Mouse (Mus musculus): Measurements from ENCODE around the gene Srgap2. TPM values are rescaled to one million over a fixed set of nuclear protein-coding genes. Genes with fewer than 3 reads are reported as not detected.
A peak's percentile ranks its signal among the peaks of the same experiment; 100 is the strongest.

The Srgap2 gene
- polyA plus RNA-seq, 1 experiment from 2014 or later = 14.6 TPM

- WGBS = 69% methylated on average over 5 of the region's 5 CpGs
- H3K4me3 ChIP-seq (ENCODE audit: low read depth, low read length) = no peak overlapping the region
- ATAC-seq (replicated peaks; ENCODE audit: insufficient number of reproducible peaks, low FRiP score, low TSS enrichment, low read depth) (no peak), DNase-seq (ENCODE audit: low spot score) (no peak)
- no peaks in the 10 kb centered on the region for H3K27me3 ChIP-seq (ENCODE audit: control insufficient read depth, insufficient read depth, low read length)
- H3K9me3 ChIP-seq (replicated peaks; ENCODE audit: control insufficient read depth, low read length) = no peaks in the 10 kb centered on the region
- no peaks in the 10 kb centered on the region for H3K4me1 ChIP-seq (ENCODE audit: control insufficient read depth, insufficient read depth, low read length)
- no peak overlapping the region for H3K4me2 ChIP-seq (ENCODE audit: low read depth, low read length)
- no peak overlapping the region for H3K9ac ChIP-seq (replicated peaks; ENCODE audit: low read length)
- H3K36me3 ChIP-seq (replicated peaks; ENCODE audit: control insufficient read depth, insufficient read depth, low read depth, low read length) = no peaks in the 10 kb centered on the region
- H3K27ac ChIP-seq (replicated peaks; ENCODE audit: low read depth, low read length) = no peak overlapping the region
Measured at GRCm38 (mm10) chr1:131417059-131417750, 109.9 kb downstream of the Srgap2 start.

- Histone ChIP-seq H3K27ac (replicated peaks; ENCODE audit: low read depth, low read length) (no peak overlapping the region), H3K4me1 (ENCODE audit: control insufficient read depth, insufficient read depth, low read length) (no peaks in the 10 kb centered on the region), H3K36me3 (replicated peaks; ENCODE audit: control insufficient read depth, insufficient read depth, low read depth, low read length) (no peaks in the 10 kb centered on the region), H3K27me3 (ENCODE audit: control insufficient read depth, insufficient read depth, low read length) (no peaks in the 10 kb centered on the region), H3K4me2 (ENCODE audit: low read depth, low read length) (no peak overlapping the region), H3K9ac (replicated peaks; ENCODE audit: low read length) (no peak overlapping the region), H3K4me3 (ENCODE audit: low read depth, low read length) (no peak overlapping the region), H3K9me3 (replicated peaks; ENCODE audit: control insufficient read depth, low read length) (no peaks in the 10 kb centered on the region)
- ATAC-seq (replicated peaks; ENCODE audit: insufficient number of reproducible peaks, low FRiP score, low TSS enrichment, low read depth) (no peak), DNase-seq (ENCODE audit: low spot score) (no peak)
- WGBS = 68% methylated on average over 3 of the region's 3 CpGs
Measured at GRCm38 (mm10) chr1:131403567-131403966, 123.6 kb downstream of the Srgap2 start.

- DNase-seq (ENCODE audit: low spot score) = no peak
- Histone ChIP-seq H3K9ac (replicated peaks; ENCODE audit: low read length) (no peak overlapping the region), H3K4me3 (ENCODE audit: low read depth, low read length) (no peak overlapping the region), H3K36me3 (replicated peaks; ENCODE audit: control insufficient read depth, insufficient read depth, low read depth, low read length) (no peaks in the 10 kb centered on the region), H3K4me1 (ENCODE audit: control insufficient read depth, insufficient read depth, low read length) (no peaks in the 10 kb centered on the region), H3K9me3 (replicated peaks; ENCODE audit: control insufficient read depth, low read length) (no peaks in the 10 kb centered on the region), H3K4me2 (ENCODE audit: low read depth, low read length) (no peak overlapping the region), H3K27ac (replicated peaks; ENCODE audit: low read depth, low read length) (no peak overlapping the region), H3K27me3 (ENCODE audit: control insufficient read depth, insufficient read depth, low read length) (no peaks in the 10 kb centered on the region)
- WGBS = 85% methylated on average over 3 of the region's 3 CpGs
- no peak for ATAC-seq (replicated peaks; ENCODE audit: insufficient number of reproducible peaks, low FRiP score, low TSS enrichment, low read depth)
Measured at GRCm38 (mm10) chr1:131400844-131401243, 126.3 kb downstream of the Srgap2 start.

- no peaks in the 10 kb centered on the region for H3K4me1 ChIP-seq (ENCODE audit: control insufficient read depth, insufficient read depth, low read length)
- H3K9ac ChIP-seq (replicated peaks; ENCODE audit: low read length) = no peak overlapping the region
- H3K36me3 ChIP-seq (replicated peaks; ENCODE audit: control insufficient read depth, insufficient read depth, low read depth, low read length) = no peaks in the 10 kb centered on the region
- no peak overlapping the region for H3K4me2 ChIP-seq (ENCODE audit: low read depth, low read length)
- no peaks in the 10 kb centered on the region for H3K9me3 ChIP-seq (replicated peaks; ENCODE audit: control insufficient read depth, low read length)
- ATAC-seq (replicated peaks; ENCODE audit: insufficient number of reproducible peaks, low FRiP score, low TSS enrichment, low read depth) (no peak), DNase-seq (ENCODE audit: low spot score) (no peak)
- H3K4me3 ChIP-seq (ENCODE audit: low read depth, low read length) = no peak overlapping the region
- no peak overlapping the region for H3K27ac ChIP-seq (replicated peaks; ENCODE audit: low read depth, low read length)
- no peaks in the 10 kb centered on the region for H3K27me3 ChIP-seq (ENCODE audit: control insufficient read depth, insufficient read depth, low read length)
Measured at GRCm38 (mm10) chr1:131398181-131398580, 129.0 kb downstream of the Srgap2 start.

GRCm38 (mm10) chr1:131384406-131384805 is 142.7 kb downstream of the Srgap2 start:
- no peaks in the 10 kb centered on the region for H3K36me3 ChIP-seq (replicated peaks; ENCODE audit: control insufficient read depth, insufficient read depth, low read depth, low read length)
- no peak overlapping the region for H3K9ac ChIP-seq (replicated peaks; ENCODE audit: low read length)
- H3K9me3 ChIP-seq (replicated peaks; ENCODE audit: control insufficient read depth, low read length) = no peaks in the 10 kb centered on the region
- no peak overlapping the region for H3K4me3 ChIP-seq (ENCODE audit: low read depth, low read length)
- no peak for DNase-seq (ENCODE audit: low spot score)
- H3K4me2 ChIP-seq (ENCODE audit: low read depth, low read length) = no peak overlapping the region
- H3K4me1 ChIP-seq (ENCODE audit: control insufficient read depth, insufficient read depth, low read length) = no peaks in the 10 kb centered on the region
- ATAC-seq (replicated peaks; ENCODE audit: insufficient number of reproducible peaks, low FRiP score, low TSS enrichment, low read depth) = no peak
- WGBS = 40% methylated on average over 3 of the region's 3 CpGs
- H3K27me3 ChIP-seq (ENCODE audit: control insufficient read depth, insufficient read depth, low read length) = no peaks in the 10 kb centered on the region
- H3K27ac ChIP-seq (replicated peaks; ENCODE audit: low read depth, low read length) = no peak overlapping the region

GRCm38 (mm10) chr1:131382184-131382583 is 145.0 kb downstream of the Srgap2 start:
- Histone ChIP-seq H3K4me3 (ENCODE audit: low read depth, low read length) (no peak overlapping the region), H3K27ac (replicated peaks; ENCODE audit: low read depth, low read length) (no peak overlapping the region), H3K9ac (replicated peaks; ENCODE audit: low read length) (no peak overlapping the region), H3K9me3 (replicated peaks; ENCODE audit: control insufficient read depth, low read length) (no peaks in the 10 kb centered on the region), H3K27me3 (ENCODE audit: control insufficient read depth, insufficient read depth, low read length) (no peaks in the 10 kb centered on the region), H3K36me3 (replicated peaks; ENCODE audit: control insufficient read depth, insufficient read depth, low read depth, low read length) (no peaks in the 10 kb centered on the region), H3K4me1 (ENCODE audit: control insufficient read depth, insufficient read depth, low read length) (no peaks in the 10 kb centered on the region), H3K4me2 (ENCODE audit: low read depth, low read length) (no peak overlapping the region)
- ATAC-seq (replicated peaks; ENCODE audit: insufficient number of reproducible peaks, low FRiP score, low TSS enrichment, low read depth) = no peak
- no peak for DNase-seq (ENCODE audit: low spot score)
- 75% methylated on average over 2 of the region's 2 CpGs for WGBS

GRCm38 (mm10) chr1:131380254-131380653 is 146.9 kb downstream of the Srgap2 start:
- 50% methylated on average over 1 of the region's 1 CpGs for WGBS

GRCm38 (mm10) chr1:131378914-131379474 is 148.2 kb downstream of the Srgap2 start:
- no peaks in the 10 kb centered on the region for H3K36me3 ChIP-seq (replicated peaks; ENCODE audit: control insufficient read depth, insufficient read depth, low read depth, low read length)
- no peaks in the 10 kb centered on the region for H3K27me3 ChIP-seq (ENCODE audit: control insufficient read depth, insufficient read depth, low read length)
- H3K27ac ChIP-seq (replicated peaks; ENCODE audit: low read depth, low read length) = no peak overlapping the region
- no peak overlapping the region for H3K9ac ChIP-seq (replicated peaks; ENCODE audit: low read length)
- ATAC-seq (replicated peaks; ENCODE audit: insufficient number of reproducible peaks, low FRiP score, low TSS enrichment, low read depth) = no peak
- H3K9me3 ChIP-seq (replicated peaks; ENCODE audit: control insufficient read depth, low read length) = no peaks in the 10 kb centered on the region
- no peaks in the 10 kb centered on the region for H3K4me1 ChIP-seq (ENCODE audit: control insufficient read depth, insufficient read depth, low read length)
- 64% methylated on average over 1 of the region's 1 CpGs for WGBS
- no peak overlapping the region for H3K4me3 ChIP-seq (ENCODE audit: low read depth, low read length)
- no peak for DNase-seq (ENCODE audit: low spot score)
- no peak overlapping the region for H3K4me2 ChIP-seq (ENCODE audit: low read depth, low read length)

More at GRCm38 (mm10) chr1:131380254-131380653, 146.9 kb downstream of the Srgap2 start:
- Histone ChIP-seq H3K9me3 (replicated peaks; ENCODE audit: control insufficient read depth, low read length) (no peaks in the 10 kb centered on the region), H3K9ac (replicated peaks; ENCODE audit: low read length) (no peak overlapping the region), H3K27me3 (ENCODE audit: control insufficient read depth, insufficient read depth, low read length) (no peaks in the 10 kb centered on the region), H3K4me3 (ENCODE audit: low read depth, low read length) (no peak overlapping the region), H3K36me3 (replicated peaks; ENCODE audit: control insufficient read depth, insufficient read depth, low read depth, low read length) (no peaks in the 10 kb centered on the region), H3K27ac (replicated peaks; ENCODE audit: low read depth, low read length) (no peak overlapping the region), H3K4me1 (ENCODE audit: control insufficient read depth, insufficient read depth, low read length) (no peaks in the 10 kb centered on the region), H3K4me2 (ENCODE audit: low read depth, low read length) (no peak overlapping the region)
- DNase-seq (ENCODE audit: low spot score) = peak; percentile 26
- no peak for ATAC-seq (replicated peaks; ENCODE audit: insufficient number of reproducible peaks, low FRiP score, low TSS enrichment, low read depth)

Data from embryonic facial prominence, embryonic 11.5 days (tissue).